Mouse (Mus musculus): ENCODE data around the gene Defb20. TPM values are rescaled to one million over a fixed set of nuclear protein-coding genes. Genes with fewer than 3 reads are reported as not detected.

Gene Defb20
- polyA plus RNA-seq, 1 experiment from 2014 or later: not detected

DNA sequence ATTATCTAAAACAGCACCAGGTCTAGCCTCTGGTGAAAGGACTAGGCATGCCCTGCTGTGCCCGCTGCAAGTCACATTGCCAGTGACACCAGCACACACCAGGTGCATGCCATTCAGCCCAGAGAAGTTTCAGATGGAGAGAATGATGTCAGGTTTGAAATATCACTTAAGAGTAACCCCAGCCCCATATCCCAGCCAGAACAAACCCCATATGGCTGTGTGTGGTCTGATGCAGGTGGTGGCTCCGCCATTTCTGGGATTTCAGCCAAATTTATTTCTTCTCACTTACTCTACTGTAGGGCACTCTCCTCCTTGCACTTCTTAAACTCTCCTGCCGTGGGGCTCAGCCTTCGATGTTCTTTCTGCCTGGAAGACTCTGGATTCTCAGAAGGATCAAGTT lies 39.2 kb downstream of the Defb20 start:
- Histone ChIP-seq H3K27ac (ENCODE audit: low read depth, low read length) (no peak overlapping the region), H3K36me3 (ENCODE audit: control insufficient read depth, insufficient read depth, low read length) (no peaks in the 10 kb centered on the region), H3K4me2 (replicated peaks; ENCODE audit: low read depth, low read length) (no peak overlapping the region), H3K27me3 (ENCODE audit: control insufficient read depth, insufficient read depth, low read length) (no peaks in the 10 kb centered on the region), H3K4me3 (ENCODE audit: low read depth, low read length) (no peak overlapping the region), H3K9me3 (ENCODE audit: control insufficient read depth, low read length) (no peaks in the 10 kb centered on the region), H3K4me1 (replicated peaks; ENCODE audit: control insufficient read depth, insufficient read depth, low read length) (no peaks in the 10 kb centered on the region), H3K9ac (ENCODE audit: low read depth, low read length) (no peak overlapping the region)
- DNase-seq (ENCODE audit: low spot score) (no peak), ATAC-seq (ENCODE audit: low FRiP score) (no peak)
- 84% methylated on average over 4 of the region's 4 CpGs for WGBS

DNA sequence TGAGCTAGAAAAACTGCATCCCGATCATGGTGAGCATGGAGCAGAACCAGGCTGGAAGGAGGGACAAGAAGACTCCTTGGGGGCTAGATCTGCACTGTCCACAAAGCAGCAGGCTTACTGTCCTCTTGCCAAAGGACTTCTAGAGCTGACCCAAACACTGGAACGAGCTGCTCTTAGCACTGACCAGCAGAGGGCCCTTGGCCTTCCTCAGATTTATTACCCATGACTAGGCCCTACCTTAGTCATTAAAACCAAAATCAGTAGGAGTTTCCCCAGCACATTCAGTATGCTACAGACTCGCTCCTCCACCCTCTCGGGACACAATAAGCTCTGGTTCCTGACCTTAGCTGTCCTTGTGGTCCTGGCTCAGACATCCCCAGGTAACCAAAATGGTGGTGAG lies 41.1 kb downstream of the Defb20 start, which contains the start of gene Defb28:
Defb28 (plus strand) TSS at position 275 of the 400 bp plus-strand sequence.
- no peak within 1 kb of the TSS for H3K27ac ChIP-seq (ENCODE audit: low read depth, low read length)
- no peaks in the 10 kb centered on the region for H3K4me1 ChIP-seq (replicated peaks; ENCODE audit: control insufficient read depth, insufficient read depth, low read length)
- 77% methylated on average over 4 of the region's 4 CpGs for WGBS
- H3K27me3 ChIP-seq (ENCODE audit: control insufficient read depth, insufficient read depth, low read length): no peaks in the 10 kb centered on the region
- no peaks in the 10 kb centered on the region for H3K36me3 ChIP-seq (ENCODE audit: control insufficient read depth, insufficient read depth, low read length)
- H3K9ac ChIP-seq (ENCODE audit: low read depth, low read length): no peak within 1 kb of the TSS
- H3K4me2 ChIP-seq (replicated peaks; ENCODE audit: low read depth, low read length): no peak within 1 kb of the TSS
- H3K9me3 ChIP-seq (ENCODE audit: control insufficient read depth, low read length): no peaks in the 10 kb centered on the region
- H3K4me3 ChIP-seq (ENCODE audit: low read depth, low read length): no peak within 1 kb of the TSS
- DNase-seq (ENCODE audit: low spot score) (no peak), ATAC-seq (ENCODE audit: low FRiP score) (no peak)

Other genes with a start within 250 kb of the Defb20 start
- gene Tbc1d20, start 183.2 kb upstream of the Defb20 start, polyA plus RNA-seq (2014; fragmentation: Nextera tagmentation; extraction: Ambion mirVana): 23.7 and 24.2 TPM in 2 replicates
- 64.7 and 70.6 TPM in 2 replicates for gene Rbck1, start 144.4 kb upstream of the Defb20 start, polyA plus RNA-seq (2014; fragmentation: Nextera tagmentation; extraction: Ambion mirVana)
- 0.86 and 1.7 TPM in 2 replicates for gene Trib3, start 133.0 kb upstream of the Defb20 start, polyA plus RNA-seq (2014; fragmentation: Nextera tagmentation; extraction: Ambion mirVana)
- 8.2 and 8.5 TPM in 2 replicates for gene Nrsn2, start 100.4 kb upstream of the Defb20 start, polyA plus RNA-seq (2014; fragmentation: Nextera tagmentation; extraction: Ambion mirVana)
- 18.6 and 20.7 TPM in 2 replicates for gene Sox12, start 79.0 kb upstream of the Defb20 start, polyA plus RNA-seq (2014; fragmentation: Nextera tagmentation; extraction: Ambion mirVana)
- 42.9 and 45.9 TPM in 2 replicates for gene Zcchc3, start 62.0 kb upstream of the Defb20 start, polyA plus RNA-seq (2014; fragmentation: Nextera tagmentation; extraction: Ambion mirVana)
- 2.9 and 3.8 TPM in 2 replicates for gene 6820408C15Rik, start 61.5 kb upstream of the Defb20 start, polyA plus RNA-seq (2014; fragmentation: Nextera tagmentation; extraction: Ambion mirVana)
- not detected in 2 replicates for gene Defb23, start 12.4 kb upstream of the Defb20 start, polyA plus RNA-seq (2014; fragmentation: Nextera tagmentation; extraction: Ambion mirVana)
- gene Defb22, start 13.1 kb downstream of the Defb20 start, polyA plus RNA-seq (2014; fragmentation: Nextera tagmentation; extraction: Ambion mirVana): not detected in 2 replicates
- not detected in 2 replicates for gene Defb26, start 34.6 kb downstream of the Defb20 start, polyA plus RNA-seq (2014; fragmentation: Nextera tagmentation; extraction: Ambion mirVana)
- not detected in 2 replicates for gene Defb28, start 41.2 kb downstream of the Defb20 start, polyA plus RNA-seq (2014; fragmentation: Nextera tagmentation; extraction: Ambion mirVana)
- gene Defb29, start 63.0 kb downstream of the Defb20 start, polyA plus RNA-seq (2014; fragmentation: Nextera tagmentation; extraction: Ambion mirVana): not detected in 2 replicates
- gene Gm17416, start 92.3 kb downstream of the Defb20 start, polyA plus RNA-seq (2014; fragmentation: Nextera tagmentation; extraction: Ambion mirVana): not detected in 2 replicates
- not detected in 2 replicates for gene Defb21, start 95.7 kb downstream of the Defb20 start, polyA plus RNA-seq (2014; fragmentation: Nextera tagmentation; extraction: Ambion mirVana)
- gene Defb19, start 103.2 kb downstream of the Defb20 start, polyA plus RNA-seq (2014; fragmentation: Nextera tagmentation; extraction: Ambion mirVana): not detected in 2 replicates
- not detected in 2 replicates for gene Defb45, start 122.3 kb downstream of the Defb20 start, polyA plus RNA-seq (2014; fragmentation: Nextera tagmentation; extraction: Ambion mirVana)
- not detected in 2 replicates for gene Defb36, start 127.3 kb downstream of the Defb20 start, polyA plus RNA-seq (2014; fragmentation: Nextera tagmentation; extraction: Ambion mirVana)
- gene Defb25, start 146.0 kb downstream of the Defb20 start, polyA plus RNA-seq (2014; fragmentation: Nextera tagmentation; extraction: Ambion mirVana): not detected in 2 replicates
- gene Rem1, start 149.9 kb downstream of the Defb20 start, polyA plus RNA-seq (2014; fragmentation: Nextera tagmentation; extraction: Ambion mirVana): 0.29 and 0.62 TPM in 2 replicates
- gene H13, start 192.4 kb downstream of the Defb20 start, polyA plus RNA-seq (2014; fragmentation: Nextera tagmentation; extraction: Ambion mirVana): 124 and 138 TPM in 2 replicates
- 43.9 and 48.5 TPM in 2 replicates for gene Mcts2, start 210.0 kb downstream of the Defb20 start, polyA plus RNA-seq (2014; fragmentation: Nextera tagmentation; extraction: Ambion mirVana)

Data from hindbrain, embryonic 11.5 days (tissue).